26 mouse cellular contexts compared by ENCODE assay signal in genomic region chr13:69608734-69609133, GRCm38 (mm10).
"Had no signal": no experiment of that assay in that cellular context is flagged by ENCODE, and none has a peak within 500 bp of the region (broad histone marks: within the 10 kb centered on the region; RNA-seq: fewer than 3 reads in every experiment).

No protein-coding gene starts in this region.

- H3K36me3 ChIP-seq: embryonic facial prominence, embryonic 15.5 days had no signal

- DNase-seq: cerebellum, adult 8-10 months; cerebellum, adult 9-10 months; cerebellum, adult 9-11 months; cerebellum, postnatal 10 days; cerebellum, postnatal 14 days; cerebellum, postnatal 25 days; cerebellum, postnatal 36 days; embryo, embryonic 11 days; forebrain, postnatal 0 days; gastrocnemius, adult 2 months; gastrocnemius, postnatal 10 days; gastrocnemius, postnatal 14 days; gastrocnemius, postnatal 25 days; gastrocnemius, postnatal 36 days; heart, adult 11 months; heart, adult 18-20 months; heart, adult 2 months had no signal

- H3K9ac ChIP-seq: embryonic facial prominence, embryonic 12.5 days; embryonic facial prominence, embryonic 13.5 days; embryonic facial prominence, embryonic 15.5 days; forebrain, embryonic 12.5 days; forebrain, embryonic 13.5 days; forebrain, embryonic 15.5 days; forebrain, postnatal 0 days had no signal

- H3K9me3 ChIP-seq: embryonic facial prominence, embryonic 10.5 days; embryonic facial prominence, embryonic 12.5 days; embryonic facial prominence, embryonic 13.5 days; embryonic facial prominence, embryonic 15.5 days; forebrain, embryonic 10.5 days; forebrain, embryonic 12.5 days; forebrain, embryonic 13.5 days; forebrain, embryonic 15.5 days had no signal

- H3K4me3 ChIP-seq: embryonic facial prominence, embryonic 10.5 days; embryonic facial prominence, embryonic 12.5 days; embryonic facial prominence, embryonic 13.5 days; embryonic facial prominence, embryonic 15.5 days; erythroblast, embryonic 14.5 days; forebrain, embryonic 10.5 days; forebrain, embryonic 12.5 days; forebrain, embryonic 13.5 days; forebrain, embryonic 15.5 days; gastrocnemius, adult 2 months; heart, adult 2 months had no signal

- H3K27ac ChIP-seq: embryonic facial prominence, embryonic 10.5 days; embryonic facial prominence, embryonic 12.5 days; embryonic facial prominence, embryonic 13.5 days; embryonic facial prominence, embryonic 15.5 days; forebrain, embryonic 10.5 days; forebrain, embryonic 12.5 days; forebrain, embryonic 13.5 days; forebrain, embryonic 15.5 days; gastrocnemius, adult 2 months; heart, adult 2 months had no signal

- H3K27me3 ChIP-seq: embryonic facial prominence, embryonic 12.5 days; embryonic facial prominence, embryonic 13.5 days; embryonic facial prominence, embryonic 15.5 days; forebrain, embryonic 12.5 days; forebrain, embryonic 13.5 days; forebrain, embryonic 15.5 days had no signal
